Mouse (Mus musculus): ENCODE results near the gene Dolpp1.
A peak's percentile ranks its signal among the peaks of the same experiment; 100 is the strongest.
"Not testable (repeated sequence)": the region's sequence is repeated elsewhere in the genome, so short reads cannot be mapped to it uniquely, and the experiment has no call there.

Gene Dolpp1

DNA sequence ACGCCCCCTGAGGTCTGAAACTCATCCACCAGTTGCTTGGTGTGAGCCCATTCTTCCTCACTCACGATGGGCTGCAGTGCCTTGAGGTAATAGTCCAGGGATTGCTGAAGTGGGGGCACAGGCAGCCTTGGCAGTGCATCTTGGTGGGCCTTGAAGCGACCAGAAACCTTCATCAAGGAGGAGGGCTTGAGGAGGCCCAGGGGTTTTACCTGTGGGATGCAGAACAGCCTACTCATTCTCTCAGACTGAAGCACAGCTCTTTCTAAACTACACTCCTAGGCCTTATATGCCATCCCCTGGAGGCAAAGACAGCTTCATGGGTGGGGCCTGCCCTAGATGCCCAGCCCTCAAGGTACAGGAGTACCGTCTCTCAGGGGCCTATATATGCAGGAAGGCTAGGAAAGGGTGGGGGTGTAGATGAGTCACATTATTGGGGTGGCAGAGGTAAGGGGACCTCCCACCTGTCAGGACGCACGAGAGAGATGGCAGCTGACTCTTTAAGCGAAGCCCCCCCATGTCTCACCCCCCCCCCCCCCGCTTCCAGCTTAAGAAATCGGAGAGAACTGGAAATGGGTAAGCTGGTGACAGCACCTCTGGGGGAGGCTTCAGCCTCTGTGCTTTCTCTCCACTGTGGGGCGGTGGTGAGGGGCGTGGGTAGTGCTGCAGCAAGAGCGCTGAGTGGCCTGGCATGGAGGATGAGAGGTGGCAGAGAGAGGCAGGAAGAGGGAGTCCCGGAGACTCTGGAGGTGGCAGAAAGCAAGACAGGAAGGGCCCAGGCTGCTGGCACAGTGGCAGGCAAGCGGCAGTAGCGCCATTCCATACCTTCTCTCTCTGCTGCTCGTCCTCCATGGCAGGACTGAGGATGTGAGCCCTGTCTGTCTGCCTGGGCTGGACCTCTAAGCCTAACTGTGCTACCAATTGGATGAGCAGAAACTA is 21.3 kb downstream of the Dolpp1 start:
- DNase-seq = peak; percentile 94

DNA sequence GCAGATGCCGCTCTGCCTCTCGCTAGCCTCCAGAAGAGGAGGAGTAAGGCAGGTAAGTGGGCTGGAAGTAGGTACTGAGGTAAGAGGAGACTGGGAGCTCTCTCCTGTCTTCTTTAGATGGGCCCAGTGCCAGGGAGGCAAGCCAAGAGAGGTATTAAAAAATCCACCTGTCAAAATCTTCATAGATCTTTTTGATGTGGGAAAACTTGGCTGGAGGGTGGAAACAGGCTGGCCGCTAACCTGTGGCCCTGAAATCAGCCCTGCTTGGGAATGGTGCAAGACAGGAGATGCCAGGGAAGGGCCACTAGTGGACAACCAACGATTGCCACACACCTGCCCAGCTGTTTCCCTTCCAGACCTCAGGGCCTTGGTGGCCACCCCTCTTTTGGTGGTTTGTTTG is 22.0 kb downstream of the Dolpp1 start:
- DNase-seq = peak; percentile 93

- DNase-seq = no peak
These were observed 22.6 kb downstream of the Dolpp1 start for GRCm38 (mm10) chr2:30414681-30415080.

GRCm38 (mm10) chr2:30415157-30415935 is 23.3 kb downstream of the Dolpp1 start, which contains the start of gene Crat:
TSS of gene Crat (minus strand) at chr2:30415813.
- DNase-seq = peak; percentile 100

- DNase-seq = peak; percentile 99
These were observed 24.0 kb downstream of the Dolpp1 start, which contains the start of gene Ptpa for GRCm38 (mm10) chr2:30415936-30416648. TSS of gene Ptpa (plus strand) at chr2:30416039.

DNA sequence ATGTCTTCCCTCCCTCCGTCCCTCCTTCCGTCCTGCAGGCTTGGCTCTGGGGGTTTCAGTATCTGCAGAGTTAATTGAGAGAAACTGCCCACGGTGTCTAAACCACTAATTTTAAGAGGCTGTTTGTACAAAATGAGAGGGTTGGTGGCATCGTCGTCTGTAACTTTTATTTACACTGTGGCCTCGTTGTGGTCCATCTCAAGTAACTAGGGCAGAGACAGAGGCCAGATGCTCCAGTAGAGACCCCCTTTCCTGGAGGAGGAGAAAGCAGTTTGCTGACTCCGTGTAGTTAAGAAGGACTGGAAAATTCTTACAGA is 24.6 kb downstream of the Dolpp1 start:
- no peak for DNase-seq

GRCm38 (mm10) chr2:30417154-30417553 is 25.1 kb downstream of the Dolpp1 start:
- DNase-seq = not testable (repeated sequence)

GRCm38 (mm10) chr2:30417595-30418165 is 25.6 kb downstream of the Dolpp1 start:
- DNase-seq = no peak

DNA sequence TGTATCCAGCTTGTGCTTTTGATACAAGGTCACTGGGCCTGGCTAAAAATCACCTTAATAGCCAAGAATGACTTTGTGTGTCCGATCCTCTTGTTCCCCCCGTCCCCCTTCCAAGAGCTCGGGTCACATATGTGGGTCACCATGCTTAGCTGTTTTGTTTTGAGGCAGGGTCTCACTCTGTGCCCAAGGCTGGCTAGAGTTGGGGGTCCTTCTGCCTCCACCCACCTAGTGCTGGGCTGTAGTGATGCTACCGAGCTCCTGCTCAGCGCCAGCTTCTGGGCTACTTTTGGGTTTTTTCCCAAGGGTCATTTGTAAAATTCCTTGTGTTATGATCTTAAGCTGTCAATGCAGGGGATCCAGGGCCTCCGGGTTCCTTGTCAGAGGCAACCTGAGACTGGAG is 26.2 kb downstream of the Dolpp1 start:
- DNase-seq = peak; percentile 92

DNA sequence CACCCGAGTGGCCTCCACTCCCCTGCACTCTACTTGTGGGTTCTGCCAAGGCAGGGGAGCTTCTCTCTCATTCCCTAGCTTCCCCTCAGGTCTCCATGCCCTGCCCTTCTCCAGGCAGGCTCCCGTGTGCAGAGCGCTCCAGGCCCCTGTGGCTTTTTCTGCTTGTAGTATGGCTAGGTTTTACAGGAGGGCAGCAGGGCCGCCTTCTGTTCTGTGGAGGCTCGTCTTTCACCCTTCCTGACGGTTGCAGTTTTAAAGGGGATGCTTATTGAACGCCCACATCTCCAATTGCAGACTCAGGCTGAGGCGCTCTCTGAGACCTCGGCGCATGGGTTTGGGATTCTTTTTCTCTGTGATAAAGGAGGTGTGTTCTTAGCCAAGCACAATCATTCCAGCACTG is 27.1 kb downstream of the Dolpp1 start:
- DNase-seq = no peak

DNA sequence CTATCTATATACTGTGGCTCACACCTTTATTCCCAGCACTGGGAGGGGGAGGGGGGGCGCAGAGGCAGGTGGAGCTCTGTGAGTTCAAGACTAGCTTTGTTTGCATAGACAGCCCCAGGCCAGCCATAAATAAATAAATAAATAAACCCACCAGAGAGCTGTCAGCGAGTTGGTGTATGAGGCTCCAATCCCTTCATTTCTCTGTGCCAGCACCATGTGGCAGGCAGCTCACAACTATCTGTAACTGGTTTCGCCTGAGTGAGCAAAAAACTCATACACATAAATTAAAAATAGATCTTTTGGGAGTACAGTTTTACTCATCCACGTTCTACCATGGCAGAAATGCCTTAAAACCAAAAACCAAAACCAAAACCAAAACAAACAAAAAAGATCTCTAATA is 29.4 kb downstream of the Dolpp1 start:
- DNase-seq = no peak

GRCm38 (mm10) chr2:30429156-30429555 is 37.1 kb downstream of the Dolpp1 start:
- DNase-seq = peak; percentile 96

GRCm38 (mm10) chr2:30435326-30436155 is 43.5 kb downstream of the Dolpp1 start:
- DNase-seq = peak; percentile 95

- peak; percentile 95 for DNase-seq
These were observed 44.1 kb downstream of the Dolpp1 start for GRCm38 (mm10) chr2:30436156-30436545.

DNA sequence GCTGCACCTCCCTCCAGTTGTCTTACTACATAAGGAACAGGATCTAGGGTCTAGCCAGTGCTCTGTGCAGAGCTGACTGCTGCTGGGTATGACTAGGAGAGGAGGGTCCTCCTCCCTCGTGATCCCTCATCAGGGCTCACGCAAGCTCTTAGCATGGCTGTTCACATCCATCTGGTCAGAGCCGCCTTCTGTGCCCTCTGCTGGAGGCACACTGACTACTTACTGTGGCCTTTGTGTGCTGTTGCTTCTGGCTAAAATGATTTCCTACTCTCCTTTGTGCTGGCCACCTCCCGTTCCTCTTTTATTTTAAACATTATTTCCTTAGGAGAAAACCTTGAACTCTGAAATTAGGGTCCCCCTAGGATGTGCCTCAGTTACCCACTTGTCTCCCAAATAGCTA is 44.8 kb downstream of the Dolpp1 start:
- peak; percentile 92 for DNase-seq

- DNase-seq = peak; percentile 94
These were observed 45.7 kb downstream of the Dolpp1 start for GRCm38 (mm10) chr2:30437791-30438190.

GRCm38 (mm10) chr2:30439631-30440030 is 47.6 kb downstream of the Dolpp1 start:
- peak; percentile 92 for DNase-seq

DNA sequence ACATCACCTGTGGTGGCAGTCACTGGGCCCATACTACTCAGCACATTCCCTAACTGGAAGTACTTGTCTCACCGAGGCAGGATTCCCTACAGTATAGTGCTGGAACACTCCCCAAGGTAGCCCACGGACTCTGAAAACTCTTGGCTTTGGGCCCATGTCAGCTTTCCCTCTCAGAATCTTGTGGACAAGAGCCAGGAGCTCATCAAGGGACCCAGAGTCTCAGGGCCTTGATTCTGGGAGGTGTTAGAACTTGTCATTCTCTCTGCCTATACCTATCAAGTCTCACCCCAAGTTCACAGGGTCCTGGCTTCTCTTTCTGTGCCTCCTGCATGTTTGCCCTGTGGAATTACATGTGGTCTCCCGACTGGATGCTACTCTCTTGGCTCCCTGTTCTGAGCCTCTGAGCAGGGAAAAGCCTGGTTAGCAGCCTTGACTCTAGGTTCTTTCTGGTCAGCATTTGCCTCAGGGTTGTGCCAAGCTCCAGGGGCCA is 48.2 kb downstream of the Dolpp1 start:
- DNase-seq = peak; percentile 93

DNA sequence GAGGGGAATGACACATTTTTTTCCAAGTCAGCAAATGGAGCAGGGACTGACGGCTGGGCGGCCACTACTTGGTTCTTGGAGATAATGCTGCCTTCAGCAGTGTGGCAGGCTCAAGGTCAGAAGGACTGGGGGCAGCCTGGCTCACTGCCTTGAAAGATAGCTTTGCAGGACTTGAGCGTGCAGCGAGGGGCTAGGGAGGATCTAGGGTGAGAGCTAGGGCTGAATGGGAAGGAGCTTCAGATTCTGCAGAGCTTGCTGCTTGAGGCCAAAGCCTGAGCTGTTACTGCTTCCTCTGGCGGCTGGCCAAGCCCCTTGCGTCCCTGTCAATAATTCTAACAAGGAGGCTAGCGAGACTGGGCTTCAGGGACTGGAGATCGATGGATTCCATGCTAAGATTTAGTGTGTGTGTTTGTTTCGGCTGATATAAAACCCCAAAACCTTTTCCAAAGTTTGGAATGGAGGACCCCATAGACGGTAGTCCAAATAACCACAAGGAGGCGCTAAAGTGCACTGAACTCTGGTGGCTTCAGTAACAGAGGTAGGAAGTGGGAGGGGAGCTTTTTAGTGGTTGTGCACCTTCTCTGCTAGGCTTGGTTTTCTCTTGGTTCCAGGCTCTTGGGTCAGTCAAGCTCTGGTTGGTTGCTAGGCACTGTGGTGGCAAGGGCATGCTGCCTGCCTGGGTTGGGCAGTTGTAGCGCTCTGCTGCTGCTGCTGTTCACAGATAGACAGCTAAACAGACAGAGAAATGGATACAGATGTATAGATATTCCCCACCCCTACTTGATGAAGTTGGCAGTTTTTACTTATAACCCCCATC is 48.9 kb downstream of the Dolpp1 start:
- DNase-seq = peak; percentile 99

Measured in heart, adult 11 months (tissue).